Mouse (Mus musculus) embryo, embryonic 11 days (tissue): ENCODE measurements around the gene Patl1.
"Not testable (repeated sequence)": the region's sequence is repeated elsewhere in the genome, so short reads cannot be mapped to it uniquely, and the experiment has no call there.

Experiments used
- DNase-seq: peaks from one replicate; pipeline ENCODE4 v3.0.0-alpha.2; 2015

The Patl1 gene

GRCm38 (mm10) chr19:11969155-11970050, 57.2 kb downstream of the Patl1 start:
- no peak for DNase-seq

GRCm38 (mm10) chr19:11973511-11974222, 61.5 kb downstream of the Patl1 start:
- DNase-seq = no peak

- DNase-seq = no peak
These were observed 62.0 kb downstream of the Patl1 start for GRCm38 (mm10) chr19:11974223-11974540.

GRCm38 (mm10) chr19:11975683-11976082, 63.5 kb downstream of the Patl1 start:
- no peak for DNase-seq

- DNase-seq = no peak
These were observed 65.2 kb downstream of the Patl1 start for GRCm38 (mm10) chr19:11977363-11977762.

GRCm38 (mm10) chr19:11980471-11980870, 68.3 kb downstream of the Patl1 start:
- no peak for DNase-seq

- not testable (repeated sequence) for DNase-seq
These were observed 72.4 kb downstream of the Patl1 start for GRCm38 (mm10) chr19:11984614-11985013.

- DNase-seq = no peak
These were observed 75.6 kb downstream of the Patl1 start for GRCm38 (mm10) chr19:11987841-11988240.

GRCm38 (mm10) chr19:11989334-11989733, 77.1 kb downstream of the Patl1 start:
- DNase-seq = no peak

GRCm38 (mm10) chr19:11992034-11992433, 79.8 kb downstream of the Patl1 start:
- no peak for DNase-seq

GRCm38 (mm10) chr19:11992441-11993029, 80.3 kb downstream of the Patl1 start:
- DNase-seq = no peak
